Mouse (Mus musculus) limb, embryonic 10.5 days (tissue): Measurements from ENCODE around the gene Tnip3. TPM values are rescaled to one million over a fixed set of nuclear protein-coding genes. Genes with fewer than 3 reads are reported as not detected.

Experiments used
- DNase-seq: peaks from one replicate; pipeline ENCODE4 v3.0.0-alpha.2; 2017; ENCODE audit warnings: low spot score
- H3K27ac ChIP-seq: fragments of 300-500 bp; sonication (generic); 2 replicates; pipeline ENCODE4 v1.5.1; 2016; ENCODE audit warnings: mild to moderate bottlenecking
- H3K27me3 ChIP-seq: fragments of 300-500 bp; sonication (generic); 2 replicates; pipeline ENCODE4 v1.6.1; 2016; ENCODE audit warnings: low read depth, mild to moderate bottlenecking; ENCODE audit not compliant: poor library complexity, severe bottlenecking
- H3K36me3 ChIP-seq: fragments of 300-500 bp; sonication (generic); 2 replicates; pipeline ENCODE4 v1.6.1; 2016; ENCODE audit warnings: mild to moderate bottlenecking, moderate library complexity
- H3K4me1 ChIP-seq: fragments of 300-500 bp; sonication (generic); 2 replicates; pipeline ENCODE4 v1.6.1; 2016
- H3K4me3 ChIP-seq: fragments of 300-500 bp; sonication (generic); 2 replicates; pipeline ENCODE4 v1.5.1; 2016; ENCODE audit warnings: mild to moderate bottlenecking, moderate library complexity
- H3K9me3 ChIP-seq: fragments of 300-500 bp; sonication (generic); replicated peaks from 2 replicates; pipeline ENCODE4 v1.6.1; 2016; ENCODE audit warnings: mild to moderate bottlenecking
- WGBS: fragments of 180-500 bp; shearing (Covaris S2); methylation state at CpG from one replicate; pipeline ENCODE4 v1.1.7; 2016; 5-methylcytosine and 5-hydroxymethylcytosine counted together
- polyA plus RNA-seq: library from polyadenylated mRNA; unstranded; fragments of >200 nt; fragmentation: Nextera tagmentation; extraction: Ambion mirVana; gene quantifications from 2 replicates; pipeline ENCODE4 v1.2.1, GENCODE M21; 2016

Gene Tnip3
- polyA plus RNA-seq, 1 experiment from 2014 or later = not detected

- no peaks in the 10 kb centered on the region for H3K4me1 ChIP-seq
- 86% methylated on average over 1 of the region's 1 CpGs for WGBS
Measured at GRCm38 (mm10) chr6:65595371-65595770, 70.3 kb downstream of the Tnip3 start.

GRCm38 (mm10) chr6:65597056-65597818 lies 72.1 kb downstream of the Tnip3 start:
- Histone ChIP-seq H3K36me3 (no peaks in the 10 kb centered on the region), H3K4me1 (no peaks in the 10 kb centered on the region), H3K27me3 (no peaks in the 10 kb centered on the region), H3K27ac (no peak overlapping the region), H3K9me3 (no peaks in the 10 kb centered on the region), H3K4me3 (no peak overlapping the region)
- DNase-seq = no peak
- 14% methylated on average over 12 of the region's 12 CpGs for WGBS

More at GRCm38 (mm10) chr6:65595371-65595770, 70.3 kb downstream of the Tnip3 start:
- Histone ChIP-seq H3K4me3 (no peak overlapping the region), H3K36me3 (no peaks in the 10 kb centered on the region), H3K9me3 (no peaks in the 10 kb centered on the region), H3K27me3 (no peaks in the 10 kb centered on the region), H3K27ac (no peak overlapping the region)
- DNase-seq = no peak

GRCm38 (mm10) chr6:65598522-65598921 lies 73.4 kb downstream of the Tnip3 start:
- H3K36me3 ChIP-seq = no peaks in the 10 kb centered on the region
- no peak overlapping the region for H3K27ac ChIP-seq
- no peaks in the 10 kb centered on the region for H3K4me1 ChIP-seq
- no peak overlapping the region for H3K4me3 ChIP-seq
- 85% methylated on average over 3 of the region's 3 CpGs for WGBS
- DNase-seq = no peak
- H3K27me3 ChIP-seq = no peaks in the 10 kb centered on the region
- H3K9me3 ChIP-seq = no peaks in the 10 kb centered on the region

GRCm38 (mm10) chr6:65599865-65600739 lies 75.0 kb downstream of the Tnip3 start:
- H3K27ac ChIP-seq = no peak overlapping the region
- H3K27me3 ChIP-seq = no peaks in the 10 kb centered on the region
- no peaks in the 10 kb centered on the region for H3K9me3 ChIP-seq
- H3K4me1 ChIP-seq = no peaks in the 10 kb centered on the region
- H3K36me3 ChIP-seq = no peaks in the 10 kb centered on the region
- no peak overlapping the region for H3K4me3 ChIP-seq
- WGBS = 42% methylated on average over 7 of the region's 7 CpGs
- no peak for DNase-seq

- no peak for DNase-seq
- WGBS = 62% methylated on average over 1 of the region's 1 CpGs
- no peaks in the 10 kb centered on the region for H3K36me3 ChIP-seq
Measured at GRCm38 (mm10) chr6:65600887-65601286, 75.8 kb downstream of the Tnip3 start.

GRCm38 (mm10) chr6:65605778-65606177 lies 80.7 kb downstream of the Tnip3 start:
- Histone ChIP-seq H3K36me3 (no peaks in the 10 kb centered on the region), H3K4me3 (no peak overlapping the region), H3K9me3 (no peaks in the 10 kb centered on the region), H3K27me3 (no peaks in the 10 kb centered on the region), H3K27ac (no peak overlapping the region), H3K4me1 (no peaks in the 10 kb centered on the region)
- no peak for DNase-seq
- 85% methylated on average over 4 of the region's 4 CpGs for WGBS

More at GRCm38 (mm10) chr6:65600887-65601286, 75.8 kb downstream of the Tnip3 start:
- Histone ChIP-seq H3K4me1 (no peaks in the 10 kb centered on the region), H3K27ac (no peak overlapping the region), H3K4me3 (no peak overlapping the region), H3K9me3 (no peaks in the 10 kb centered on the region), H3K27me3 (no peaks in the 10 kb centered on the region)

- H3K9me3 ChIP-seq = no peaks in the 10 kb centered on the region
- H3K27ac ChIP-seq = no peak overlapping the region
- no peak overlapping the region for H3K4me3 ChIP-seq
- H3K27me3 ChIP-seq = no peaks in the 10 kb centered on the region
- no peak for DNase-seq
- no peaks in the 10 kb centered on the region for H3K4me1 ChIP-seq
- no peaks in the 10 kb centered on the region for H3K36me3 ChIP-seq
Measured at GRCm38 (mm10) chr6:65606946-65607345, 81.8 kb downstream of the Tnip3 start.

GRCm38 (mm10) chr6:65611834-65612233 lies 86.7 kb downstream of the Tnip3 start:
- no peak overlapping the region for H3K27ac ChIP-seq
- no peaks in the 10 kb centered on the region for H3K9me3 ChIP-seq
- no peaks in the 10 kb centered on the region for H3K36me3 ChIP-seq
- H3K27me3 ChIP-seq = no peaks in the 10 kb centered on the region
- no peaks in the 10 kb centered on the region for H3K4me1 ChIP-seq
- no peak for DNase-seq
- no peak overlapping the region for H3K4me3 ChIP-seq

GRCm38 (mm10) chr6:65613924-65614585 lies 88.9 kb downstream of the Tnip3 start:
- DNase-seq = no peak
- Histone ChIP-seq H3K4me1 (no peaks in the 10 kb centered on the region), H3K9me3 (no peaks in the 10 kb centered on the region), H3K4me3 (no peak overlapping the region), H3K36me3 (no peaks in the 10 kb centered on the region), H3K27ac (no peak overlapping the region), H3K27me3 (no peaks in the 10 kb centered on the region)

GRCm38 (mm10) chr6:65615641-65616040 lies 90.5 kb downstream of the Tnip3 start:
- no peak overlapping the region for H3K4me3 ChIP-seq
- no peak for DNase-seq
- H3K36me3 ChIP-seq = no peaks in the 10 kb centered on the region
- no peaks in the 10 kb centered on the region for H3K9me3 ChIP-seq
- no peaks in the 10 kb centered on the region for H3K27me3 ChIP-seq
- WGBS = 66% methylated on average over 4 of the region's 4 CpGs
- H3K27ac ChIP-seq = no peak overlapping the region
- H3K4me1 ChIP-seq = no peaks in the 10 kb centered on the region

GRCm38 (mm10) chr6:65621260-65621659 lies 96.1 kb downstream of the Tnip3 start:
- Histone ChIP-seq H3K4me3 (no peak overlapping the region), H3K9me3 (no peaks in the 10 kb centered on the region), H3K4me1 (no peaks in the 10 kb centered on the region), H3K36me3 (no peaks in the 10 kb centered on the region), H3K27me3 (no peaks in the 10 kb centered on the region), H3K27ac (no peak overlapping the region)
- DNase-seq = no peak

- DNase-seq = no peak
- Histone ChIP-seq H3K27ac (no peak overlapping the region), H3K9me3 (no peaks in the 10 kb centered on the region), H3K4me1 (no peaks in the 10 kb centered on the region), H3K36me3 (no peaks in the 10 kb centered on the region), H3K4me3 (no peak overlapping the region), H3K27me3 (no peaks in the 10 kb centered on the region)
- 89% methylated on average over 3 of the region's 3 CpGs for WGBS
Measured at GRCm38 (mm10) chr6:65623016-65623715, 98.1 kb downstream of the Tnip3 start.
